In the genomic region with DNA sequence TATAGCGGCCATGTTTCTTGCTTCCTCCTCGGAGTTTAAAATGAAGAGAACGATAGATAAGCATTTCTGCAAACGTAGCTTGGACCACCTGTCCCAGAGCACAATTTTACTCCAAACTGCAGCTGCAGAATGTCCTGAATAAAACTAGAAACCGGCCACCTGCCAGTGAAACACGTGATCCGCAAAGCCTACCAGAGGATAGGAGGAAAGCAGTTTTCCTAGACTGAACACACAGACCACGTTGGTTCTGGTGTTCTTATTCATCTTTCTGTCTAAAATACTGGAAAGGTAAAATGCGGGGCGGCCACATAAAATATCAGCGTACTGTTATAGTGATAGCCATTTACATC, we compare ENCODE assay signal across 9 mouse cellular contexts.
DNase-seq lines count a peak whose midpoint lies in the region; ATAC-seq lines count a peak whose summit lies in the region.
"Had no signal": no experiment of that assay in that cellular context is flagged by ENCODE, and none has a peak within 500 bp of the region (broad histone marks: within the 10 kb centered on the region; RNA-seq: fewer than 3 reads in every experiment).

No protein-coding gene starts in this region.

- peak overlapping the region; percentile 84 for H3K4me2 ChIP-seq in intestine, embryonic 15.5 days (replicated peaks)
- H3K4me2 ChIP-seq in stomach, embryonic 15.5 days, result peak overlapping the region; percentile 74

- peak; percentile 33 for DNase-seq in gastrocnemius, postnatal 10 days
- no peak for DNase-seq in gastrocnemius, postnatal 25 days
- DNase-seq in right cerebral cortex, postnatal 10 days (ENCODE audit: low spot score in 2 of 2), result peak; percentile 47 to 53
- DNase-seq in right cerebral cortex, adult 2 months (ENCODE audit: low spot score in 2 of 2), result no peak
- DNase-seq in embryo, embryonic 9.5 days (ENCODE audit: extremely low spot score), result no peak
- no peak for DNase-seq in spleen, postnatal 14 days (ENCODE audit: low spot score in 2 of 2)

- no peak overlapping the region for H3K4me3 ChIP-seq in intestine, embryonic 15.5 days (replicated peaks)
- peak overlapping the region; percentile 45 for H3K4me3 ChIP-seq in stomach, embryonic 15.5 days (replicated peaks)

- H3K36me3 ChIP-seq in intestine, embryonic 15.5 days, result no peaks in the 10 kb centered on the region
- no peaks in the 10 kb centered on the region for H3K36me3 ChIP-seq in stomach, embryonic 15.5 days

- H3K4me1 ChIP-seq in intestine, embryonic 15.5 days (replicated peaks), result no peaks in the 10 kb centered on the region
- H3K4me1 ChIP-seq in stomach, embryonic 15.5 days, result no peaks in the 10 kb centered on the region

- no peak overlapping the region; the same call in 1 of the 2 replicates for H3K9ac ChIP-seq in intestine, embryonic 15.5 days
- no peak overlapping the region for H3K9ac ChIP-seq in stomach, embryonic 15.5 days

- no peak; the same call in 1 of the 2 replicates for ATAC-seq in intestine, embryonic 15.5 days
- ATAC-seq in stomach, embryonic 15.5 days (ENCODE audit: insufficient read depth, low FRiP score, low read depth), result no peak

- no peaks in the 10 kb centered on the region for H3K27me3 ChIP-seq in intestine, embryonic 15.5 days (replicated peaks)
- no peaks in the 10 kb centered on the region for H3K27me3 ChIP-seq in stomach, embryonic 15.5 days (replicated peaks)
- H3K27me3 ChIP-seq: CH12.LX had no signal

- no peaks in the 10 kb centered on the region for H3K9me3 ChIP-seq in intestine, embryonic 15.5 days
- H3K9me3 ChIP-seq in stomach, embryonic 15.5 days, result no peaks in the 10 kb centered on the region

- peak overlapping the region; percentile 88; the same call in 1 of the 2 replicates for H3K27ac ChIP-seq in intestine, embryonic 15.5 days
- peak overlapping the region; percentile 78; the same call in 1 of the 2 replicates for H3K27ac ChIP-seq in stomach, embryonic 15.5 days

- WGBS in intestine, embryonic 15.5 days, result 65% methylated on average over 11 of the region's 11 CpGs
- 55% methylated on average over 11 of the region's 11 CpGs for WGBS in stomach, embryonic 15.5 days

Comparison
In these comparisons a context has a peak if more than half of its experiments do, and no peak if none do; other contexts are left out.
1. DNase-seq: peak in gastrocnemius, postnatal 10 days (single experiment) and right cerebral cortex, postnatal 10 days (2 of 2); none in gastrocnemius, postnatal 25 days (single experiment), right cerebral cortex, adult 2 months (0 of 2), embryo, embryonic 9.5 days (single experiment) and spleen, postnatal 14 days (0 of 2).